Mouse (Mus musculus) neural tube, embryonic 12.5 days (tissue): ENCODE measurements around the gene Ptprb. TPM values are rescaled to one million over a fixed set of nuclear protein-coding genes. Genes with fewer than 3 reads are reported as not detected.

ENCODE experiments used
- polyA plus RNA-seq: library from polyadenylated mRNA; unstranded; fragments of >200 nt; fragmentation: Nextera tagmentation; extraction: Ambion mirVana; gene quantifications from 2 replicates; pipeline ENCODE4 v1.2.1, GENCODE M21; 2016

Gene Ptprb
- polyA plus RNA-seq, 1 experiment from 2014 or later: 4.3 TPM

Other genes starting within 250 kb of the Ptprb start
- 0.13 and 0.15 TPM in 2 replicates for gene 4933416C03Rik, start 161.6 kb upstream of the Ptprb start, polyA plus RNA-seq
- gene Kcnmb4, start 198.4 kb downstream of the Ptprb start, polyA plus RNA-seq: 22.7 and 25.5 TPM in 2 replicates